Mouse (Mus musculus): ENCODE measurements around the gene Dnajc5.

DNA sequence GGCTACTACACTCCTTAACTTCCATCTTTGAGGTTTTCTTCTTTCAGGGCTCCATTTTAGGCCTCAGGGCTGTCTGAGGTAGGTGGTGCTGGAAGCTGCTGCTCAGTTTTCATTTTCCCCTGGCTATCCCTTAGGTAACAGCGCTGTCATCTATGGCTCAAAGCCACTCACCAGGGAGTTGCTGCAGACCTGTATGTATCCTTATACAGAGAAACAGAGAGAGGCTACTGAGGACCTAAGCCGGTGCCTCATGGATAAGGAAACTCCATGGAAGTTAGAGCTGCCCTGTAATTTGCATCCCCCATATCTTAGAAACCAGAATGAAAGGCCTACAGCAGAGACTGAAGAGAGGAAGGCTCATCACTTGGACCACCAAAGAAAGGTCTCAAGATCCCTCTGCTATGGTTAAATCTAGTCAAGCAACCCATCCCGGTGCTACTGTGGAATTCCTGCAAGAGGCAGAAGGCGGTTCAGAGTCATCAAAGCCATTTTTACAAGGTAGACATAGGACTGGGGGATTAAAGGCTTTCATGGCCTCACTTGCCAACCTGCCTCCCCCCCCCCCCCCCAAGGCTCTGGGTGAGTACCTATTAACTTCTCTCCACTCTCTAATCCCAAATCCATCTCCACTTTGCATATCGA is 60.0 kb downstream of the Dnajc5 start:
- TF ChIP-seq CTCF (IDR thresholded peaks at IDR 0.05; ENCODE audit: low read depth): no peak
- TF ChIP-seq EP300 (IDR thresholded peaks at IDR 0.05; ENCODE audit: low read depth): 0 out of 2 replicates have a peak, but pooled peaks have one; percentile 10

Measured in heart, postnatal 0 days (tissue).